Mouse (Mus musculus) MEL (cell line): ENCODE data around the gene Ggcx. TPM values are rescaled to one million over a fixed set of nuclear protein-coding genes. Genes with fewer than 3 reads are reported as not detected.

Experiments
- DNase-seq: peaks from one replicate; pipeline ENCODE4 v3.0.0; 2011; ENCODE audit warnings: low read depth, low spot score
- H3K27ac ChIP-seq: 2 replicates; pipeline ENCODE4 v1.5.1; 2012; ENCODE audit warnings: low read depth, mild to moderate bottlenecking, control low read depth, low read length, moderate library complexity; ENCODE audit not compliant: control insufficient read depth
- H3K27me3 ChIP-seq, 2 experiments: fragments of 150-350 bp in 1 of 2; sonication (generic) in 1 of 2; 2 replicates each; pipeline ENCODE4 v1.6.1; 2012; ENCODE audit warnings: low read length in 2 of 2, mild to moderate bottlenecking in 2 of 2, improper control_type of control experiment in 1 of 2, moderate library complexity in 1 of 2; ENCODE audit not compliant: insufficient read depth in 2 of 2, control insufficient read depth in 1 of 2
- H3K36me3 ChIP-seq, 2 experiments: 2 replicates each; pipeline ENCODE4 v1.6.1; 2012 to 2014; ENCODE audit warnings: low read length in 2 of 2, improper control_type of control experiment in 1 of 2, inconsistent platforms in 1 of 2, mild to moderate bottlenecking in 1 of 2; ENCODE audit not compliant: insufficient read depth in 2 of 2, control insufficient read depth in 1 of 2
- H3K4me1 ChIP-seq, 2 experiments: fragments of 150-350 bp in 1 of 2; sonication (generic) in 1 of 2; 2 replicates each; pipeline ENCODE4 v1.6.1; 2012; ENCODE audit warnings: low read length in 2 of 2, improper control_type of control experiment in 1 of 2, mild to moderate bottlenecking in 1 of 2; ENCODE audit not compliant: insufficient read depth in 2 of 2, control insufficient read depth in 1 of 2
- H3K4me3 ChIP-seq, 2 experiments: fragments of 150-350 bp in 1 of 2; sonication (generic) in 1 of 2; 2 replicates each; pipeline ENCODE4 v1.5.1; 2012; ENCODE audit warnings: low read depth in 2 of 2, low read length in 2 of 2, mild to moderate bottlenecking in 2 of 2, moderate library complexity in 2 of 2, control low read depth in 1 of 2, improper control_type of control experiment in 1 of 2; ENCODE audit not compliant: control insufficient read depth in 1 of 2, insufficient read depth in 1 of 2
- H3K79me2 ChIP-seq: 2 replicates; pipeline ENCODE4 v1.6.1; 2012; ENCODE audit warnings: mild to moderate bottlenecking, low read length, moderate library complexity; ENCODE audit not compliant: control insufficient read depth, poor library complexity, insufficient read depth
- H3K9ac ChIP-seq: 2 replicates; pipeline ENCODE4 v1.6.1; 2012; ENCODE audit warnings: low read depth, mild to moderate bottlenecking, control low read depth, low read length, moderate library complexity; ENCODE audit not compliant: control insufficient read depth, poor library complexity, severe bottlenecking
- H3K9me3 ChIP-seq: fragments of 150-350 bp; sonication (generic); replicated peaks from 2 replicates; pipeline ENCODE4 v1.6.1; 2012; ENCODE audit warnings: mild to moderate bottlenecking, low read length, improper control_type of control experiment, moderate library complexity; ENCODE audit not compliant: insufficient read depth
- BHLHE40 ChIP-seq: IDR thresholded peaks from 2 replicates; pipeline ENCODE4 v1.6.1; 2012; ENCODE audit warnings: low read depth, mild to moderate bottlenecking, inconsistent platforms, low read length, improper control_type of control experiment, borderline replicate concordance
- CHD1 ChIP-seq: IDR thresholded peaks from 2 replicates; pipeline ENCODE4 v1.6.1; 2012; ENCODE audit warnings: low read depth, mild to moderate bottlenecking, inconsistent platforms, low read length, improper control_type of control experiment
- CHD2 ChIP-seq: IDR thresholded peaks from 2 replicates; pipeline ENCODE4 v1.6.1; 2011; ENCODE audit warnings: low read length, improper control_type of control experiment
- CTCF ChIP-seq, 3 experiments: IDR thresholded peaks in 2 of 3; conservative IDR thresholded peaks in 1 of 3; 2 replicates each; pipeline ENCODE4 v1.5.1; 2011 to 2012; ENCODE audit warnings: low read length in 3 of 3, low read depth in 2 of 3, mild to moderate bottlenecking in 2 of 3, improper control_type of control experiment in 1 of 3, inconsistent platforms in 1 of 3, mixed read lengths in 1 of 3, moderate library complexity in 1 of 3; ENCODE audit not compliant: control insufficient read depth in 1 of 3, insufficient read depth in 1 of 3, poor library complexity in 1 of 3, severe bottlenecking in 1 of 3
- E2F4 ChIP-seq: IDR thresholded peaks from 2 replicates; pipeline ENCODE4 v1.6.1; 2011; ENCODE audit warnings: low read depth, low read length, improper control_type of control experiment, borderline replicate concordance
- EP300 ChIP-seq, 2 experiments: IDR thresholded peaks; 2 replicates each; pipeline ENCODE4 v1.6.1; 2011; ENCODE audit warnings: improper control_type of control experiment in 2 of 2, low read length in 2 of 2, low read depth in 1 of 2, mild to moderate bottlenecking in 1 of 2
- ETS1 ChIP-seq: IDR thresholded peaks from 2 replicates; pipeline ENCODE4 v1.6.1; 2012; ENCODE audit warnings: low read depth, mild to moderate bottlenecking, inconsistent platforms, low read length, improper control_type of control experiment, moderate library complexity
- GABPA ChIP-seq: IDR thresholded peaks from 2 replicates; pipeline ENCODE4 v1.6.1; 2012; ENCODE audit warnings: low read depth, mild to moderate bottlenecking, inconsistent platforms, low read length, improper control_type of control experiment, moderate library complexity
- HCFC1 ChIP-seq: IDR thresholded peaks from 2 replicates; pipeline ENCODE4 v1.6.1; 2012; ENCODE audit warnings: low read depth, mild to moderate bottlenecking, inconsistent platforms, low read length, improper control_type of control experiment, moderate library complexity
- JUND ChIP-seq: IDR thresholded peaks from 2 replicates; pipeline ENCODE4 v1.6.1; 2011; ENCODE audit warnings: low read depth, mild to moderate bottlenecking, improper control_type of control experiment, low read length
- MAFK ChIP-seq: IDR thresholded peaks from 2 replicates; pipeline ENCODE4 v1.6.1; 2011; ENCODE audit warnings: low read depth, mild to moderate bottlenecking, low read length, improper control_type of control experiment, borderline replicate concordance
- MAZ ChIP-seq: IDR thresholded peaks from 2 replicates; pipeline ENCODE4 v1.6.1; 2012; ENCODE audit warnings: low read depth, mild to moderate bottlenecking, inconsistent platforms, low read length, improper control_type of control experiment
- MEF2A ChIP-seq: IDR thresholded peaks from 2 replicates; pipeline ENCODE4 v1.6.1; 2014; ENCODE audit warnings: low read depth, mild to moderate bottlenecking, inconsistent platforms, low read length, improper control_type of control experiment; ENCODE audit not compliant: poor library complexity, insufficient replicate concordance, severe bottlenecking; ENCODE audit errors: extremely low read depth
- MXI1 ChIP-seq: IDR thresholded peaks from 2 replicates; pipeline ENCODE4 v1.6.1; 2011; ENCODE audit warnings: mild to moderate bottlenecking, low read depth, low read length, improper control_type of control experiment
- MYB ChIP-seq: IDR thresholded peaks from 2 replicates; pipeline ENCODE4 v1.6.1; 2011; ENCODE audit warnings: mild to moderate bottlenecking, low read depth, low read length, improper control_type of control experiment
- NELFE ChIP-seq: IDR thresholded peaks from 2 replicates; pipeline ENCODE4 v1.6.1; 2011; ENCODE audit warnings: low read depth, low read length, improper control_type of control experiment
- POLR2AphosphoS2 ChIP-seq: IDR thresholded peaks from 2 replicates; pipeline ENCODE4 v1.6.1; 2011; ENCODE audit warnings: low read length, improper control_type of control experiment
- POLR2AphosphoS5 ChIP-seq: IDR thresholded peaks from 2 replicates; pipeline ENCODE4 v1.6.1; 2012; ENCODE audit warnings: low read depth, borderline replicate concordance, mild to moderate bottlenecking, inconsistent platforms, low read length, moderate library complexity, mixed read lengths
- RAD21 ChIP-seq: IDR thresholded peaks from 2 replicates; pipeline ENCODE4 v1.6.1; 2011; ENCODE audit warnings: mild to moderate bottlenecking, low read depth, low read length, improper control_type of control experiment
- TAL1 ChIP-seq: IDR thresholded peaks from 2 replicates; pipeline ENCODE4 v1.6.1; 2012; ENCODE audit warnings: mild to moderate bottlenecking, inconsistent platforms, low read length, moderate library complexity, mixed read lengths
- TCF12 ChIP-seq: IDR thresholded peaks from 2 replicates; pipeline ENCODE4 v1.6.1; 2014; ENCODE audit warnings: low read depth, mild to moderate bottlenecking, inconsistent platforms, low read length, improper control_type of control experiment, moderate library complexity
- UBTF ChIP-seq: IDR thresholded peaks from 2 replicates; pipeline ENCODE4 v1.6.1; 2012; ENCODE audit warnings: low read depth, mild to moderate bottlenecking, inconsistent platforms, low read length, improper control_type of control experiment, moderate library complexity, borderline replicate concordance; ENCODE audit not compliant: insufficient read depth
- USF1 ChIP-seq: IDR thresholded peaks from 2 replicates; pipeline ENCODE4 v1.6.1; 2014; ENCODE audit warnings: low read depth, mild to moderate bottlenecking, inconsistent platforms, low read length, improper control_type of control experiment, moderate library complexity
- USF2 ChIP-seq, 2 experiments: IDR thresholded peaks; 2 replicates each; pipeline ENCODE4 v1.6.1; 2011 to 2012; ENCODE audit warnings: improper control_type of control experiment in 2 of 2, low read length in 2 of 2, borderline replicate concordance in 1 of 2, inconsistent platforms in 1 of 2, low read depth in 1 of 2, mild to moderate bottlenecking in 1 of 2; ENCODE audit not compliant: insufficient read depth in 1 of 2
- ZC3H11A ChIP-seq: IDR thresholded peaks from 2 replicates; pipeline ENCODE4 v1.6.1; 2012; ENCODE audit warnings: low read depth, mild to moderate bottlenecking, inconsistent platforms, low read length, improper control_type of control experiment
- ZKSCAN1 ChIP-seq: IDR thresholded peaks from 2 replicates; pipeline ENCODE4 v1.6.1; 2012; ENCODE audit warnings: low read depth, mild to moderate bottlenecking, inconsistent platforms, low read length, improper control_type of control experiment, moderate library complexity
- ZMIZ1 ChIP-seq: IDR thresholded peaks from 2 replicates; pipeline ENCODE4 v1.6.1; 2012; ENCODE audit warnings: low read depth, mild to moderate bottlenecking, inconsistent platforms, low read length, improper control_type of control experiment, moderate library complexity
- ZNF384 ChIP-seq: IDR thresholded peaks from 2 replicates; pipeline ENCODE4 v1.6.1; 2012; ENCODE audit warnings: low read depth, mild to moderate bottlenecking, inconsistent platforms, low read length, improper control_type of control experiment
- polyA plus RNA-seq, 2 experiments: library from polyadenylated mRNA; stranded (reverse) in 1 of 2; unstranded in 1 of 2; fragments of >175 nt in 1 of 2; fragments of >200 nt in 1 of 2; gene quantifications; 2 replicates each; pipeline versions ENCODE4 v1.2.1 to v1.2.4; 2012; ENCODE audit warnings: low replicate concordance in 2 of 2, low read depth in 1 of 2; ENCODE audit not compliant: insufficient read length in 2 of 2, insufficient read depth in 1 of 2, missing spikeins in 1 of 2
- total RNA-seq: library from RNA; depleted of rRNA; stranded (reverse); fragments of 300-350 nt; gene quantifications from 2 replicates; pipeline ENCODE4 v1.2.3, GENCODE M21; 2012

Ggcx gene
- total and polyA plus RNA-seq, 3 experiments = 5.2 to 5.4 TPM; not detected in 1

GRCm38 (mm10) chr6:72456567-72456966 is 42.5 kb downstream of the Ggcx start (continued):
- TF ChIP-seq HCFC1 = no peak
- no peak for TF ChIP-seq USF2 (IDR thresholded peaks at IDR 0.05; ENCODE audit: borderline replicate concordance in 1 of 2, insufficient read depth in 1 of 2, low read depth in 1 of 2, low read length in 2 of 2)
- TF ChIP-seq NELFE = 0 out of 2 replicates have a peak, but pooled peaks have one; percentile 24
- no peak for TF ChIP-seq TAL1
- no peak for TF ChIP-seq CHD2
- no peak for TF ChIP-seq MXI1
- no peak for TF ChIP-seq RAD21
- peak; percentile 47; the same call in 1 of the 2 replicates for TF ChIP-seq TCF12
- no peak for TF ChIP-seq MYB
- TF ChIP-seq JUND = no peak
- TF ChIP-seq POLR2AphosphoS5 = no peak
- peak; percentile 70 for TF ChIP-seq ZNF384
- no peak for TF ChIP-seq CTCF (IDR thresholded peaks at IDR 0.05 in 2 of 3, conservative IDR thresholded peaks at IDR 0.05 in 1 of 3; ENCODE audit: control insufficient read depth in 1 of 3, insufficient read depth in 1 of 3, low read depth in 2 of 3, low read length in 3 of 3, poor library complexity in 1 of 3, severe bottlenecking in 1 of 3)

GRCm38 (mm10) chr6:72458418-72458817 is 44.3 kb downstream of the Ggcx start:
- peaks cover 25 to 36% of the 10 kb centered on the region in 2 experiments for H3K4me1 ChIP-seq
- no peaks in the 10 kb centered on the region for H3K79me2 ChIP-seq
- no peak overlapping the region for H3K9ac ChIP-seq
- H3K27me3 ChIP-seq = no peaks in the 10 kb centered on the region
- H3K27ac ChIP-seq = no peak overlapping the region
- H3K4me3 ChIP-seq = no peak overlapping the region
- TF ChIP-seq POLR2AphosphoS5 = no peak
- TF ChIP-seq MEF2A = no peak
- TF ChIP-seq USF1 = no peak
- no peak for TF ChIP-seq POLR2AphosphoS2
- TF ChIP-seq CHD2 = no peak
- TF ChIP-seq, all 39 proteins: peak for 0
- peaks cover 0 to 26% of the 10 kb centered on the region in 2 experiments; a peak in 2 of 4 replicates for H3K36me3 ChIP-seq
- DNase-seq = no peak
- H3K9me3 ChIP-seq = no peaks in the 10 kb centered on the region

GRCm38 (mm10) chr6:72458921-72459320 is 44.8 kb downstream of the Ggcx start:
- Histone ChIP-seq H3K36me3 (peaks cover 0 to 26% of the 10 kb centered on the region in 2 experiments; a peak in 2 of 4 replicates), H3K9me3 (no peaks in the 10 kb centered on the region), H3K27ac (peak overlapping the region; percentile 41; the same call in 1 of the 2 replicates), H3K79me2 (no peaks in the 10 kb centered on the region), H3K4me3 (no peak overlapping the region), H3K27me3 (no peaks in the 10 kb centered on the region), H3K9ac (peak overlapping the region; percentile 32; the same call in 1 of the 2 replicates), H3K4me1 (peaks cover 25 to 36% of the 10 kb centered on the region in 2 experiments)
- no peak for DNase-seq
- TF ChIP-seq CHD1 (no peak), USF2 (IDR thresholded peaks at IDR 0.05; ENCODE audit: borderline replicate concordance in 1 of 2, insufficient read depth in 1 of 2, low read depth in 1 of 2, low read length in 2 of 2) (no peak), ZC3H11A (no peak), UBTF (no peak), GABPA (no peak), NELFE (no peak), POLR2AphosphoS2 (no peak), ETS1 (no peak), POLR2AphosphoS5 (no peak), BHLHE40 (no peak), EP300 (IDR thresholded peaks at IDR 0.05; ENCODE audit: low read depth in 1 of 2, low read length in 2 of 2) (no peak), ZMIZ1 (no peak), MXI1 (no peak), ZKSCAN1 (no peak), MAFK (no peak), JUND (no peak), MAZ (no peak), E2F4 (no peak)
